Mouse (Mus musculus): ENCODE data around the gene Akap1.

The Akap1 gene

DNA sequence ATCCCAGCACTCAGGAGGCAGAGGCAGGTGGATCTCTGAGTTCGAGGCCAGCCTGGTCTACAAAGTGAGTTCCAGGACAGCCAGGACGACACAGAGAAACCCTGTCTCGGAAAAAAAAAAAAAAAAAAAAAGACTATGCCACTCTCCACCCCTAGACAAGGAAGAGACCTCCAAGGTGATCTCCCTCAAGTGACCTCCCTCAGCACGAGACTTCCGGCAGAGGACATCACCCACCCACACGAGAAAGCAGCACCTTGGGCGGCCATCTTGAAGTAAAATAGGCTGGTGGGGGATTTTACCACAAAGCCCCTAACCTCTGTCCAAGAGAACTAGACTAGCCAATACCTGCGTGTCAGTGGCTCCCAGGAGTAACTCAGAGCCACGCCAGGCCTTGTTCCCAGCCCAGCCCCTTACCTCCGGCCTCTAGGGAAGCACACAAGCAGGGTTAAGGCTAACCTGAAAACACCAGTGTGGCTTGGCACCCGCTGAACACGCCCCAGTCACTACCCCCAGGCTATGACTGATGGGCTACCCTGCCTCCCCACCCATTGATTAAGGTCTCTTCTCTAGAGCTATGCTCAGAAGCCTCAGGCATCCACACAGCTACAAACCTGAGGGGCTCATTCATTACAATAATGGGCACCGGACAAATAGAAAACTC lies 21.9 kb downstream of the Akap1 start:
- in situ Hi-C loops (cut with MboI) = no loop called here

- in situ Hi-C loops (cut with MboI) = no loop called here
Observed at GRCm38 (mm10) chr11:88841406-88841805, 23.0 kb downstream of the Akap1 start.

DNA sequence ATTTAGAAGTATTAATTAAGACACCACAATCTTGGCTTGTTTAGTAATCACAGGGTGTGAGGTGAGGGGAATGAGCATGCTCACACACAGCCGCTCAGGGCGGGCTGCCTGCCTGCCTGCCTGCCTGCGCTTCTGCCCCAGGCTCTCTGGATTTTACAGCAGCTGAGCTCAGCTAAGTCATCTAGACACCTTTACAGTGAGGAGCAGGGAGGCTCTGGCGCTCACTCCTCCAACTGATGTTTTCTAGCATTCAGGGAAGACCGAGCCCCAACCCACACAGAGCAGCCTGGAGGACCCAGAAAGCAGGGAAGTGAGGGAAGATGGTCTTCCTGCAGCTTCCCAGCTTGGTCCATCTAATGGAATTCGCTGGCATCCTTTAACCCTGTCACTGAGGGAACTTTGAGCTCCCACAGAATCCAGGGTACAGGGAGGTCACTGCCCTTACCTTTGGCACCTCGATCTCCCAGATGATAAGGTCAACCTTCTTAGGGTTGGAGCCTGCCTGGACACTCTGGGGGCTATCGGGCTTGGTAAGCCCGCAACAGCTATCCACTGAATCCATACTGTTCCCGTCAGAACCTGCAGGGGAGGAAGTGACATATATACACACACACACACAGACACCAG lies 23.5 kb downstream of the Akap1 start:
- in situ Hi-C loops (cut with MboI) = no loop called here

- in situ Hi-C loops (cut with MboI) = no loop called here
Observed at GRCm38 (mm10) chr11:88840292-88840691, 24.1 kb downstream of the Akap1 start.

DNA sequence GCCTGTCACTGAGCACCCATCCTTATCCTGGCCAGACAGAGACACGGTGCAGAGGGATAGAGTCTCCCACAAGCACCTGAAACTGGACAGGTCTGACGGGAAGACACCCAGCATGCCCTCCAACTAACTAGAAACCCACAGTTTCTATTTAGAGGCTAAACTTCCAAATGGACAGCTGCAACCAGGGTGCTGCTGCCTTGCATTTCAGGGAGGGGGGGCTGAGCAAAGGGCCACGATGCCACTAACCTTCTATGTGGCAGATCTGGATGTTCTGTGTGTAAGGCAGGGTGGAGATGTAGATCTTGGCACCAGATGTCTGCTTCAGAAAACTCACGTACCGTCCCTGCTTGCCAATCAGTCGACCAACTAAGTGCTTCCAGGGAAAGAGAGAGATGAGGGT lies 25.0 kb downstream of the Akap1 start:
- in situ Hi-C loops (cut with MboI) = no loop called here

DNA sequence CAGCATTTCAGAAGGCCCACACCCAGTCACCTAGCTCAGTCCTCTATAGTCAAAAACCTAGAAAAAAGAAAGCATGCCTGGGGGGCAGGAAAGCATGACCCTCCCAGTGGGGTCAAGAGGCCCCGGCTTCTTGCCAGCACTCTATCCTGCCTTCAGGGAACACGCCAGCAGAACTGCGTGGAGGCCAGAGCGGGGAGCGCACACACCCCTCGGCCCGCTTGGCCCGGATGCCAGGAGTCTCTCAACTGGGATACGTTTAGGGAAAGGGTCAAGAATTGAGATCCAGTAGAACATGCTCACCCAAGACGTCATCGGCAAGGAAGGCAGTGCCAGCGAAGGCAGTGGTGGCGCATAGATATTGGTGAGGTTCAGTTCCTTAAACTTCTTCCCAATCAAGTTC lies 25.8 kb downstream of the Akap1 start:
- in situ Hi-C loops (cut with MboI) = no loop called here

GRCm38 (mm10) chr11:88834606-88835005 lies 29.8 kb downstream of the Akap1 start:
- in situ Hi-C loops (cut with MboI) = no loop called here

- in situ Hi-C loops (cut with MboI) = no loop called here
Observed at GRCm38 (mm10) chr11:88834134-88834533, 30.3 kb downstream of the Akap1 start.

- in situ Hi-C loops (cut with MboI) = no loop called here
Observed at GRCm38 (mm10) chr11:88833099-88833498, 31.3 kb downstream of the Akap1 start.

DNA sequence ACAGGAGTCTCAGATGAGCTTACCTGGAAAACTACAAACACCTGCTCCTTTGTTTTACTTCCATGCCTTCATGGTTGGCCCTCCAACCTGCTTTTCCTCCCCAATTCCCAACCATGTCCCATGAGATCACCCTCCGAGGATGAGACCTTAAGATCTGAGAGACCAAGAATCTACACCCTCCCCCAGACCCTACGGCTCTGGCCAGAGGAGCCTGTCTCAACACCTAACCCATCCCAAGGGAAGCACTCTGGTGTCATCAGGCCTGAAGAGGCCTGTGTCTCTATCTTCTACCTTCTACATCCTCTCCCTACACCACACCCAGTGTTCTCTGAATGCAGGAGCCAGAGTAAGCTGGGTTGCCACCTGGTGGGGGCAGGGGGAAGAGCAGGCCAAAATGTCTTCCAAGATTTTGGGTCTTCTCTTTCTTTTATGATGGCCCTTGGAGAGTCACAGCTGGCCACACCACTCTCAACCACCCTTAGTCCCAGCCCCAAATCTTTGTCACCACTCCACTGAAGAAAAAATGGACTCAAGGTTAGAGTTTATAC lies 34.1 kb downstream of the Akap1 start:
- in situ Hi-C loops (cut with MboI) = no loop called here

DNA sequence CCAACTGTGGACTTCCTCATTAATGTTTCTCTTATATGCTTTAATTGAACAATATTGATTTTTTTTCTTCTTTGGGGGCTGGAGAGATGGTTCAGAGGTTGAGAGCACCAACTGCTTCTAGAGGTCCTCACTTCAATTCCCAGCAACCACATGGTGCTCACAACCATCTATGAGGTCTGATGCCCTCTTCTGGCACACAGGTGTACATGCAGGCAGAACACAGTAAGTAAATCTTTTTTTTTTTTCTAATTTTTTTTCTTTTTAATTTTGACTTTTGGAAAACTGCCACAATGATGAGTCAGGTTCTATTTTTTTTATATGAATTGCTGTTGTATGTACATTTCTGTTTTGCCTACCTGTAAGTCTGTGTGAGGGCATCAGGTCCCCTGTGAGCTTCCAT lies 35.9 kb downstream of the Akap1 start:
- in situ Hi-C loops (cut with MboI) = loop anchor here (10.0 kb wide), 2 partner anchors 574 to 854 kb away; no protein-coding TSS in a partner anchor

DNA sequence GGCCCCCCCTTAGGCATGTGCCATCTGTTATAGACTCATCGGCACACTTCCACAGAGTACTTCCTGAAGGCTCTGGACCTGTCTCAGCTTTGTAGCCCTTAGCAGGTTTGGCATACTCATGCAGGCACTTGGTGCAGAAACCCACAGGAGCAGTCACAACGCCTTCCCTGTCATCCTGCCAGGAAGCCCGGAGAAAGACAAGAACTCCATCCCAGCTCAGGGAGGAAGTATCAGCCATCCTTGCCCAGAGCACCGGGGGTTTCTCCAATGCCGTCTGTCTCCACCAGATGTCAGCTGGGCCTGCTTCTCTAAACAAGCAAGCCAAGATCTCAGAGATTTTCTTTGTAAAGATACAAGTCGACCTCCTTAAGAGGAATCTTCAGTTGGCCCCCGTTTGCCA lies 38.5 kb downstream of the Akap1 start:
- in situ Hi-C loops (cut with MboI) = loop anchor here (10.0 kb wide), 2 partner anchors 571 to 851 kb away; no protein-coding TSS in a partner anchor

- in situ Hi-C loops (cut with MboI) = loop anchor here (10.0 kb wide), 2 partner anchors 568 to 848 kb away; no protein-coding TSS in a partner anchor
Observed at GRCm38 (mm10) chr11:88822991-88823390, 41.4 kb downstream of the Akap1 start.

- in situ Hi-C loops (cut with MboI) = loop anchor here (10.0 kb wide), 2 partner anchors 568 to 848 kb away; no protein-coding TSS in a partner anchor
Observed at GRCm38 (mm10) chr11:88822526-88822925, 41.9 kb downstream of the Akap1 start.

GRCm38 (mm10) chr11:88820742-88821576 lies 43.4 kb downstream of the Akap1 start:
- in situ Hi-C loops (cut with MboI) = loop anchor here (10.0 kb wide), 2 partner anchors 566 to 846 kb away; no protein-coding TSS in a partner anchor

GRCm38 (mm10) chr11:88820253-88820652 lies 44.1 kb downstream of the Akap1 start:
- in situ Hi-C loops (cut with MboI) = loop anchor here (10.0 kb wide), 2 partner anchors 565 to 845 kb away; no protein-coding TSS in a partner anchor

- in situ Hi-C loops (cut with MboI) = no loop called here
Observed at GRCm38 (mm10) chr11:88817061-88817460, 47.3 kb downstream of the Akap1 start.

GRCm38 (mm10) chr11:88803231-88804010 lies 61.0 kb downstream of the Akap1 start:
- in situ Hi-C loops (cut with MboI) = no loop called here

GRCm38 (mm10) chr11:88796207-88796606 lies 68.2 kb downstream of the Akap1 start:
- in situ Hi-C loops (cut with MboI) = no loop called here

DNA sequence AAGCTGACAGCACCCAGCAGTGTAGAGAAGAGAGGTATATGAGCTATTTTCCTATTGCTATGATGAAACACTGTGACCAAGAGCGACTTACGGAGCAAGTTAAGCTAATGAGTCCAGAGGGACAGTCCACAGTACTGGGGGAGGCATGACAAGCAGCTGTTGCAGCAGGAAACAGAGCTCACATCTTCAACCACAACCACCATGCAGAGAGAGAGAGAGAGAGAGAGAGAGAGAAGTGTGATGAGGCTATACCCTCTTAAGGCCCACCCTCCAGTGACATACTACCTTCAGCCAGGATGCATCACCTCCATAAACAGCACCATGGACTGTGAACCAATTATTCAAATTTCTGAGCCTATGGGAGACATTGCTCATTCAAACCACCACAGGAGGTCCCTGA lies 74.5 kb downstream of the Akap1 start:
- in situ Hi-C loops (cut with MboI) = no loop called here

DNA sequence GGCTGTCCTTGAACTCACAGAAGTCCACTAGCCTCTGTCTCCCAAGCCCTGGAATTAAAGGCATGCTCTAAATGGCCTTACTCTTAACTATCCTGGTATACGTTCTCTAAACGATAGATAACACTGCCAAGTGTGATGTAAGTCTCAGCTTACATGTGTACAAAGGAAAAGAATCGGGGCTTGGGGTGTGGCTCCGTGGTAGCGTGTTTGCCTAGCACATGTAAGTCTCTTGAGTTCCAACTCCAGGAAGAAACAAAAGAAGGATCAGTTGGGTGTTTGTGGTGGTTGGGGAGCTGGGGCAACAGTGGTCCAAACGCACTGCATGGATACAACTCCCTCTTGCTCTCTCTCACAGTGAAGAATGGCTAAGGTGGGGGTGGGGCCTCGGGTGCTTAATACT lies 77.6 kb downstream of the Akap1 start:
- in situ Hi-C loops (cut with MboI) = no loop called here

Data from mature B cell (primary cell).